Comparison of ENCODE assay signal across 8 mouse cellular contexts in the genomic region with DNA sequence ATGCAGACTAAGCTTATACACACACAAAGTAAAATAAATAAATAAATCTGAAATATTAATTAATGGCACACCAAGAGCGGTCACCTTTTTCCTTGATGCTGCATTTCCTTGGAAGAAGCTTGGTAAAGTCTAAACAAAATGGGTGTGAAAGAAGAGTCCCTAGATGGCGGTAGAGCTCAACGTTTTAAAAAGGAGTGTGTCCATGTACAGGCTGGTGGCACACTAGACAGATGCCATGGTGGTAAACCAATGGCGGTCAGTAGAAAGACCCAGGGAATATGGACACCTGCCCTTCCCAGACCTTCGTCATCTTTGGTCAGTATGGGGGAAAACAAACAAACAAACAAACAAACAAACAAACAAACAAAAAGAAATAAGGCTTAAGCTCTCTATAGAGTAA.
DNase-seq lines count a peak whose midpoint lies in the region; ATAC-seq and TF ChIP-seq lines count a peak whose summit lies in the region.

No protein-coding gene starts in this region.

- H3K27ac ChIP-seq in cerebellum, adult 2 months (ENCODE audit: insufficient read depth, low read length), result no peak overlapping the region

- TF ChIP-seq CTCF in cerebellum, adult 2 months (IDR thresholded peaks at IDR 0.05; ENCODE audit: borderline replicate concordance, insufficient read depth, low read depth, low read length), result peak; percentile 26; the same call in 1 of the 2 replicates

- TF ChIP-seq POLR2A in cerebellum, adult 2 months (IDR thresholded peaks at IDR 0.05; ENCODE audit: borderline replicate concordance, insufficient read depth, low read length), result no peak

- H3K4me1 ChIP-seq in cerebellum, adult 2 months (ENCODE audit: control insufficient read depth, insufficient read depth, low read length), result no peaks in the 10 kb centered on the region

- no peak overlapping the region for H3K4me3 ChIP-seq in cerebellum, adult 2 months (replicated peaks; ENCODE audit: insufficient read depth, low read depth, low read length)

- no peak for ATAC-seq in cerebellum, adult (ENCODE audit: insufficient number of reproducible peaks, low FRiP score, low TSS enrichment)
- ATAC-seq in granulocyte monocyte progenitor cell, adult 5-6 weeks (replicated peaks; ENCODE audit: poor library complexity, severe bottlenecking), result peak; percentile 44; the same call in 1 of the 2 replicates

- WGBS in cerebellum, adult 2 months, result 42% methylated on average over 5 of the region's 5 CpGs

- intact Hi-C loops in left cerebral cortex, postnatal 25 days (cut with DNase I), result loop anchor here (1.0 to 5.0 kb wide), 2 partner anchors 186 to 321 kb away; a partner anchor contains a TSS

- peak in 1 of 2 experiments; percentile 6 for DNase-seq in cerebellum, adult 2 months
- DNase-seq in right cerebral cortex, adult 18-20 months, result peak; percentile 34
- DNase-seq in right cerebral cortex, postnatal 25 days, result no peak
- DNase-seq in left cerebral cortex, postnatal 25 days (ENCODE audit: low spot score in 2 of 2), result peak; percentile 48 to 71
- DNase-seq in retina, postnatal 7 days (ENCODE audit: low read depth, low spot score), result peak; percentile 28
- DNase-seq in c-Kit-positive CD71-positive TER-119-positive erythroid progenitor cells, embryonic 14.5 days (ENCODE audit: low spot score), result no peak

- H3K27me3 ChIP-seq in cerebellum, adult 2 months (ENCODE audit: control insufficient read depth, insufficient read depth, low read length), result no peaks in the 10 kb centered on the region

Comparison
In these comparisons a context has a peak if more than half of its experiments do, and no peak if none do; other contexts are left out.
1. DNase-seq: peak in right cerebral cortex, adult 18-20 months (single experiment), left cerebral cortex, postnatal 25 days (2 of 2) and retina, postnatal 7 days (single experiment); none in right cerebral cortex, postnatal 25 days (single experiment) and c-Kit-positive CD71-positive TER-119-positive erythroid progenitor cells, embryonic 14.5 days (single experiment).